Mouse (Mus musculus) heart, postnatal 0 days (tissue): Measurements from ENCODE around the gene Bcr.

Experiments
- CTCF ChIP-seq: IDR thresholded peaks from 2 replicates; pipeline ENCODE4 v1.5.1; 2016; ENCODE audit warnings: antibody characterized with exemption, control low read depth, low read depth
- EP300 ChIP-seq: IDR thresholded peaks from 2 replicates; pipeline ENCODE4 v1.6.1; 2016; ENCODE audit warnings: antibody characterized with exemption, low read depth

- no peak for TF ChIP-seq CTCF
- TF ChIP-seq EP300, result no peak
Observed at GRCm38 (mm10) chr10:75058336-75058735, 2.1 kb upstream of the Bcr start.
